Mouse (Mus musculus) gastrocnemius, postnatal 10 days (tissue): ENCODE results near the gene Zbtb4. TPM values are rescaled to one million over a fixed set of nuclear protein-coding genes. Genes with fewer than 3 reads are reported as not detected.

ENCODE experiments used
- total RNA-seq, 2 experiments: library from RNA; stranded (reverse); gene quantifications; 2 replicates each; pipeline ENCODE4 v1.2.3; 2021

Zbtb4 gene
- total RNA-seq, 2 experiments from 2014 or later, result 21.0 to 29.3 TPM

Other genes with a start within 250 kb of the Zbtb4 start
- gene Dnah2, start 216.8 kb upstream of the Zbtb4 start, total RNA-seq, result 1 to 10 TPM in 1 of 2 experiments, under 1 TPM in 1; 0.07 to 1.1 TPM
- gene Efnb3, start 205.7 kb upstream of the Zbtb4 start, total RNA-seq, result 1 to 10 TPM; 1.6 to 2.3 TPM
- gene Wrap53, start 185.7 kb upstream of the Zbtb4 start, total RNA-seq, result 1 to 10 TPM; 4.3 to 5.5 TPM
- gene Trp53, start 185.6 kb upstream of the Zbtb4 start, total RNA-seq, result 10 to 100 TPM; 30.9 to 41.2 TPM
- gene Atp1b2, start 160.0 kb upstream of the Zbtb4 start, total RNA-seq, result 100 to 1,000 TPM; 351 to 394 TPM
- gene Shbg, start 148.0 kb upstream of the Zbtb4 start, total RNA-seq, result under 1 TPM in 1 of 2 experiments, not detected in 1; 0.54 TPM
- 1 to 10 TPM; 5.6 to 5.7 TPM for gene Sat2, start 143.9 kb upstream of the Zbtb4 start, total RNA-seq
- 10 to 100 TPM; 66.3 to 85.0 TPM for gene Fxr2, start 132.9 kb upstream of the Zbtb4 start, total RNA-seq
- under 1 TPM in 1 of 2 experiments, not detected in 1; 0.32 TPM for gene Sox15, start 110.6 kb upstream of the Zbtb4 start, total RNA-seq
- 10 to 100 TPM; 21.1 to 21.3 TPM for gene Mpdu1, start 103.3 kb upstream of the Zbtb4 start, total RNA-seq
- gene Cd68, start 99.8 kb upstream of the Zbtb4 start, total RNA-seq, result 10 to 100 TPM in 1 of 2 experiments, 1 to 10 TPM in 1; 6.1 to 14.1 TPM
- gene Eif4a1, start 93.5 kb upstream of the Zbtb4 start, total RNA-seq, result 100 to 1,000 TPM; 216 to 234 TPM
- gene Senp3, start 83.8 kb upstream of the Zbtb4 start, total RNA-seq, result 10 to 100 TPM; 29.5 to 36.0 TPM
- 1 to 10 TPM; 1.6 to 2.1 TPM for gene Tnfsf13, start 80.1 kb upstream of the Zbtb4 start, total RNA-seq
- 10 to 100 TPM; 15.9 to 17.6 TPM for gene Tnfsf12, start 70.1 kb upstream of the Zbtb4 start, total RNA-seq
- 1 to 10 TPM; 2.9 to 4.5 TPM for gene Tnfsfm13, start 69.8 kb upstream of the Zbtb4 start, total RNA-seq
- 10 to 100 TPM; 45.9 to 49.4 TPM for gene Polr2a, start 7.3 kb upstream of the Zbtb4 start, total RNA-seq
- gene Slc35g3, start 3.9 kb upstream of the Zbtb4 start, total RNA-seq, result not detected
- gene Chrnb1, start 30.0 kb downstream of the Zbtb4 start, total RNA-seq, result 100 to 1,000 TPM; 105 to 124 TPM
- 10 to 100 TPM; 10.5 to 12.2 TPM for gene Fgf11, start 35.9 kb downstream of the Zbtb4 start, total RNA-seq
- gene Tmem102, start 39.7 kb downstream of the Zbtb4 start, total RNA-seq, result not detected
- not detected for gene Gm39566, start 49.4 kb downstream of the Zbtb4 start, total RNA-seq
- not detected for gene Spem2, start 52.6 kb downstream of the Zbtb4 start, total RNA-seq
- not detected for gene Spem1, start 56.3 kb downstream of the Zbtb4 start, total RNA-seq
- 10 to 100 TPM; 10.3 to 15.9 TPM for gene Nlgn2, start 71.9 kb downstream of the Zbtb4 start, total RNA-seq
- 100 to 1,000 TPM; 121 to 122 TPM for gene Tmem256, start 72.6 kb downstream of the Zbtb4 start, total RNA-seq
- gene Plscr3, start 80.5 kb downstream of the Zbtb4 start, total RNA-seq, result 10 to 100 TPM; 25.4 to 27.9 TPM
- under 1 TPM; 0.11 to 0.31 TPM for gene Tnk1, start 92.8 kb downstream of the Zbtb4 start, total RNA-seq
- not detected for gene Tmem95, start 112.1 kb downstream of the Zbtb4 start, total RNA-seq
- 1 to 10 TPM; 2.3 to 3.7 TPM for gene Kctd11, start 115.5 kb downstream of the Zbtb4 start, total RNA-seq
- gene Acap1, start 129.6 kb downstream of the Zbtb4 start, total RNA-seq, result 1 to 10 TPM in 1 of 2 experiments, under 1 TPM in 1; 0.42 to 1.0 TPM
- 1 to 10 TPM; 1.8 to 2.4 TPM for gene 2810408A11Rik, start 135.1 kb downstream of the Zbtb4 start, total RNA-seq
- 10 to 100 TPM; 31.2 to 31.8 TPM for gene Neurl4, start 135.2 kb downstream of the Zbtb4 start, total RNA-seq
- 10 to 100 TPM; 29.0 to 31.3 TPM for gene Gps2, start 148.0 kb downstream of the Zbtb4 start, total RNA-seq
- gene Eif5a, start 156.0 kb downstream of the Zbtb4 start, total RNA-seq, result 100 to 1,000 TPM; 600 to 663 TPM
- gene Ybx2, start 169.9 kb downstream of the Zbtb4 start, total RNA-seq, result 1 to 10 TPM; 2.7 to 4.1 TPM
- gene Slc2a4, start 182.3 kb downstream of the Zbtb4 start, total RNA-seq, result 100 to 1,000 TPM; 128 to 165 TPM
- under 1 TPM in 1 of 2 experiments, not detected in 1; 0.38 TPM for gene Cldn7, start 198.9 kb downstream of the Zbtb4 start, total RNA-seq
- 100 to 1,000 TPM; 237 to 249 TPM for gene Ctdnep1, start 215.2 kb downstream of the Zbtb4 start, total RNA-seq
- 10 to 100 TPM; 46.9 to 53.2 TPM for gene Elp5, start 216.6 kb downstream of the Zbtb4 start, total RNA-seq
- 100 to 1,000 TPM; 195 to 228 TPM for gene Gabarap, start 225.2 kb downstream of the Zbtb4 start, total RNA-seq
- 10 to 100 TPM; 22.2 to 28.9 TPM for gene Phf23, start 229.9 kb downstream of the Zbtb4 start, total RNA-seq
- gene Dvl2, start 234.7 kb downstream of the Zbtb4 start, total RNA-seq, result 10 to 100 TPM in 1 of 2 experiments, 1 to 10 TPM in 1; 8.2 to 14.7 TPM
- gene Acadvl, start 249.5 kb downstream of the Zbtb4 start, total RNA-seq, result 100 to 1,000 TPM; 217 to 254 TPM